ENCODE assay signal across 24 mouse cellular contexts in the genomic region with DNA sequence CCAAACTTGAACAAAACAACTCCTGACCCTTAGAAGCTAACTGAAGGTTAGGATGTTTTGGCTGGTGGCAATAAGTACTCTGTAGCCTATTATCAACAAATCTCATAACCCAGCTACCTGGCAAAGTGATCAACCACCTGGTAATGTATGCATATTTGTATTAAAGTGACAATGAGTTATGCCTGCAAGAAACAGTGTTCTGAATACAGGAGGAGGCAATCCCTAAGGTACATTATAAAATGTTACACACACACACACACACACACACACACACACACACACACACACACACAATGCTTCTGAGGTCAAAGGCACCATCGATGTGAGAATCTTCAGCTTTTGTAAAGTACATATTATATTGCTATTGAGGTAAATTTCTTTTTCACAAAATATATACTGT. TPM values are rescaled to one million over a fixed set of nuclear protein-coding genes. Genes with fewer than 3 reads are reported as not detected.
"Had no signal": no experiment of that assay in that cellular context is flagged by ENCODE, and none has a peak within 500 bp of the region (broad histone marks: within the 10 kb centered on the region; RNA-seq: fewer than 3 reads in every experiment).

A gene (plus strand): TSS at position 301 of the 400 bp plus-strand sequence.

- H3K4me1 ChIP-seq: neural tube, embryonic 12.5 days; neural tube, embryonic 13.5 days; neural tube, embryonic 15.5 days; stomach, embryonic 15.5 days had no signal

- H3K36me3 ChIP-seq: neural tube, embryonic 12.5 days; neural tube, embryonic 13.5 days; neural tube, embryonic 15.5 days; stomach, embryonic 15.5 days had no signal

- H3K9me3 ChIP-seq: neural tube, embryonic 12.5 days; neural tube, embryonic 13.5 days; neural tube, embryonic 15.5 days; stomach, embryonic 15.5 days had no signal

- H3K4me3 ChIP-seq: neural tube, embryonic 12.5 days; neural tube, embryonic 13.5 days; neural tube, embryonic 15.5 days; stomach, embryonic 15.5 days had no signal

- H3K27ac ChIP-seq: neural tube, embryonic 12.5 days; neural tube, embryonic 13.5 days; neural tube, embryonic 15.5 days; stomach, embryonic 15.5 days; stomach, postnatal 0 days had no signal

- H3K9ac ChIP-seq: neural tube, embryonic 12.5 days; neural tube, embryonic 13.5 days; neural tube, embryonic 15.5 days; stomach, embryonic 15.5 days had no signal

- DNase-seq: retina, postnatal 1 day; right cerebral cortex, adult 18-20 months; right cerebral cortex, postnatal 14 days; right cerebral cortex, postnatal 25 days; right cerebral cortex, postnatal 4 days; spleen, adult 18-20 months; thymus, adult 18-20 months; thymus, adult 2 months; thymus, postnatal 14 days; thymus, postnatal 25 days; thymus, postnatal 36 days; thymus, postnatal 4 days had no signal

- H3K27me3 ChIP-seq: neural tube, embryonic 12.5 days; neural tube, embryonic 13.5 days; neural tube, embryonic 15.5 days; stomach, embryonic 15.5 days had no signal

RNA-seq across cellular contexts. Expression of the gene that starts here (rescaled TPM):
- polyA plus RNA-seq: neural tube, embryonic 12.5 days; neural tube, embryonic 13.5 days; neural tube, embryonic 14.5 days; neural tube, embryonic 15.5 days; small intestine, adult 2 months; spleen, adult 2 months; stomach, embryonic 14.5 days; stomach, embryonic 15.5 days; stomach, embryonic 16.5 days; stomach, postnatal 0 days; testis, adult 2 months; urinary bladder, adult 2 months had no signal
